Mouse (Mus musculus) lung, adult 18-20 months (tissue): ENCODE data around the gene Cdc42se2.
A peak's percentile ranks its signal among the peaks of the same experiment; 100 is the strongest.

Experiments used
- DNase-seq, 2 experiments: peaks; one replicate each; pipeline ENCODE4 v3.0.0; 2022; ENCODE audit warnings: mixed read lengths in 2 of 2

Gene Cdc42se2

GRCm38 (mm10) chr11:54787488-54788474, at the start of gene Cdc42se2:
Gene Cdc42se2 (minus strand): TSS chr11:54787675.
- peak; percentile 94 for DNase-seq

DNA sequence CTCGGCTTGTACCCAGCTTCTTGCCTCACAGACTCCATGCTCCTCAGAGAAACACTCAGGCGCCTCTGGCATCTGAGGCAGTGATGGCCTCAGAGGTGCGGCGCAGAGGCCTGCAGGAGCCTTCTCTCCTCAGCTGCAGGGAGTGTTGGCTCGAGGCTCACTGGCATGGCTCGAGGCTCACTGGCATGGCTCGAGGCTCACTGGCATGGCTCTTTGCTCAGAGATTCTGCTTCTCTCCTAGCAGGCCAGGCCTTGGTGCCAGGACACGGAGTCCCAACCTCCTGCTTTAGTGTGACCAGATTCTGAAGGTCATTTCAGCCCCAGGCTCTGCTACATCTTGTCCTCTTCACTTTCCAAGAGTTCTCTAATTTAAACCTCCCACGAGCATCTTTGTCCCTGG, 48.6 kb upstream of the Cdc42se2 start:
- no peak for DNase-seq

DNA sequence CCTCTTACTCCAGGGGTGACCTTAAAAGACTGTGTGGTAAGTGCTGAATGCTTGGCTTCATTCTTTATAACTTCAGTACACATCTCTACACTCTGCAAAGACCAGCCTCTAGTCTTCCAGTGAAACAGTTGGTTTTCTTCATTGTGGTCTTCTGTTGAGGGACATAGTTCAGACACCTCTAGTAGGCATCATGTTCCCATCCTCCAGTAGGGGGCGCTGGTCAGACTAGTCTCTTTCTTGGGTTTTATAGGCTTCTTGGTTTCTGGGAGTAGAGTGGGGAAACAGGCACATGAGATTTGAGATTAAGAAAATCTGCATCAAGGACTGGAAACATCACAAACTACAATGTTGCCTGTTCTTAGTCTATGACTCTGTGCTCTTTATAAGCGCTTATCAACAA, 47.1 kb upstream of the Cdc42se2 start:
- DNase-seq = no peak

DNA sequence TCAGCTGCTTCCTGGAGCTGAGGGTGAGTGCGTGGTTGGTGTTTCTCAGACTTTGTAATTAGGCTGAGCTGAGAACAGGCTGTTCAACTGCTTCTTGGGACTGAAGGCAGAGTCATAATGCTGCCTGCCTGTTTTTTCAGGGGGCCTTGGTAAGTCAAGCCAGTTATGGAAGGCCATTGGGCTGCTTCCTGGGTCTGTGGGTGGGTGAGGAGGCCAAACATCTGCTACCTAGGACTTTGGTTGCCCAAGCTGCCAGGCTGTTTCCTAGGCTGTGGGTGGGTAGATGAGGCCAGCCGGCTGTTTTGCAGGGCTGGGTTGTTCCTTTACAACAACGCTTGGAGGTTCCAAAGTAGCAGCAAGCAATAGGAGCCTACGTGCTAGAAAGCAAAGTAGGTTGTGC, 46.4 kb upstream of the Cdc42se2 start:
- DNase-seq = no peak

DNA sequence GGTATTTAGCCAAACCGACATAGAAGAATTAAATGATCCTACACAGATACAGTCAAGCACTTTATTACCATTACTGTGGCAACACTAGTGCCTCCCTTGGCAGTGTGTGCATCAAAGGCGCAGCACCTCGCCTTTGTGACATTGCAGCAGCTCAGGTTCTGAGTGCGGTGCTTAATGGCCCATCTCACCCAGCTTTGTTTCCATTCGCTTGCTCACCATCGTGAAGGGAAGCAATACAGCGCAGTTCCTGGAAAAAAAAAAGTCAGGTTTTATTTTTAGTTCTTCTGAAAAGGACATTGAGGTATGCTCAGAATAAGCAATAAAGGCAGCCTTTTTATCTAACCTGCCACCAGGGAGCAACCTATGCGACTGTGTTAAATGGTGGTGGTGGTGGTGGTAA, 39.3 kb upstream of the Cdc42se2 start:
- no peak for DNase-seq

DNA sequence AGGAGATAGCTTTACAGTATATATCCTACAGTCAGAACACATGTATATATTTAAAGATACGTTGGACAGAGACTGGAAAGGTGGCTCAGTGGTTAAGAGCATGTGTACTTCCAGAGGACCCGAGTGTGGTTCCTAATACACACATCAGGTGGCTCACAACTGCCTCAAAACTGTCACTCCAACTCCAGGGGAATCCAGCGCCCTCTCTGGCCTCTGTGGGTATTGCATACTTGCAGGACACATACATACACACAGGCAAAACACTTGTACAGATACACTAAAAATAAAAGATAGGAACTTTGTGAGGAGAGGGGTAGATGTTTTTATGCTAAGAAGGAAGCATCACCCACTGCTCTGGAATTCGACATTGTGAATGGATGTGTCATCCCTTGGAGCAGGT, 38.3 kb upstream of the Cdc42se2 start:
- no peak for DNase-seq

- no peak for DNase-seq
These were observed 36.0 kb upstream of the Cdc42se2 start for GRCm38 (mm10) chr11:54823467-54823866.

DNA sequence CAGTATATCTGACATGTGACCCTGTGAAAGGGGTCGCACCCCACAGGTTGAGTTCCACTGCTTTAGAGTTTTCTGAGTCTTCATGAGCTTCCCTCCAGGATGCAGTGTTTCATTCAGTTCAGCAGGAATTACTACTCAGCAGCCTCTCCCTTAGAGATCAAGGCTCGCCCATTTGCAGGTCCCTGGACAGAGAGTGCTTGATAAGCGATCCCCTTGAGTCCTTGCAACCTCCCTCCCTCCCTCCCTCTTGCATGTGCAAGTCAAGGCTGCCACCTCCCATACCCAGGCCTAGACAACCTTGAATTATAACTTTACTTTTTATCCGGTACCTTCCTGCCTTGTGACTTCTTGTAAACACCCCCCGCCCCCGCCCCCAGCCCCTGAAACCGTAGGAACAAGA, 32.0 kb upstream of the Cdc42se2 start:
- DNase-seq = no peak

- DNase-seq = no peak
These were observed 30.0 kb upstream of the Cdc42se2 start for GRCm38 (mm10) chr11:54817449-54817848.

DNA sequence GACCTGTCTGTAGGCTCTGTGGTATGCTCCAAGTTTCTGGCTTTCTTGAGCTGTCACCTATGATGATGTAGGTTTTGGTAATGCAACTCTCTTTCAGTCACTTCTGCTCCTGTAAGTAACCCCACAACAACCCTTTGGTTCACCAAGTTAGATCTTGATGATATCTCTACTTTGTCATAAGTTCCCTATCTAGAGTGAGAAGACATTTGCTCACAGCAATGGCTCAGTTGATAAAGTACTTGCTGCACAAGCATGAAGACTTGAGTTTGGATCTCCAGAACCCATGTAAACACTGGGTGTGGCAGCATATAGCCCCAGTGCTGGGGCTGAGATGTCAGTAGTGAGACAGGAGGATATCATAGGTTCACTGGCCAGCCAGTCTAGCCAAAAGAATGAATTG, 28.2 kb upstream of the Cdc42se2 start:
- no peak for DNase-seq

GRCm38 (mm10) chr11:54812812-54813516, 25.5 kb upstream of the Cdc42se2 start:
- DNase-seq = peak in 1 of 2 experiments; percentile 16

DNA sequence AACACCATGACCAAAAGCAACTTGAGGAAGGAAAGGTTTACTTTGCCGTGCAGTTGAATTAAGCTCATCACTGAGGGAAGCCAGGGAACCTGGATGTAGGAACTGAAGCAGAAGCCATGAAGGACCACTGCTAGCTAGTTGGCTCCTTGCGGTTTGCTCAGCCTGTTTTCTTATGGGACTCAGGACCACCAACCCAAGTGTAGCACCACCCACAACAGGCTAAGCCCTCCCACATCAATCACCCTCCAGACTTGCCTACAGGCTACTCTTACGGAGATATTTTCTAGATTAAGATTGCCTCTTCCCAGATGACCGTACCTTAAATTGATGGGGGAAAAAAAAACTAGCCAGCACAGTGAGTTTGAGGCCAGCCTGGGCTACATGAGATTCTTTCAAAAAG, 24.8 kb upstream of the Cdc42se2 start:
- DNase-seq = no peak

DNA sequence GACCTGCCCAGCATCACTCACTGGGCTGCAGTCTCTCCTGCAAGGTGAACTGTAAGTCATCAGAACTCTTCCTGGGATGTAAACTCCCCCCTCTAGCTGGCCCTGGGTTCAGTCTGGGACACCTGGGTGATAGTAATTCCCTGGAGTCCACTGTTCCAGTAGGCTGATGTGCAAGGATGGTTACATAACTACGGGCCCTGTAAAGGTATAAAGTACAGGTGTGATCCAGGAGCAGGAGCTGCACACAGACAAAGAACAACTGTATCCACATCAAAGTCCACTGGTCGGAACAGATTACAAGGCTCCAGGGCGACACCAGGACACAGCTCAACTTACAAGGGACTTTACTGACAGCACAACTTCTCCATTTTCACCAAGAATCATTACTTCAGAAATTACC, 23.6 kb upstream of the Cdc42se2 start:
- DNase-seq = no peak

GRCm38 (mm10) chr11:54809582-54809981, 22.1 kb upstream of the Cdc42se2 start:
- no peak for DNase-seq

GRCm38 (mm10) chr11:54808177-54808576, 20.7 kb upstream of the Cdc42se2 start:
- no peak for DNase-seq

GRCm38 (mm10) chr11:54807669-54808068, 20.2 kb upstream of the Cdc42se2 start:
- peak; percentile 29 to 41 for DNase-seq

- DNase-seq = no peak
These were observed 19.4 kb upstream of the Cdc42se2 start for GRCm38 (mm10) chr11:54806891-54807290.

DNA sequence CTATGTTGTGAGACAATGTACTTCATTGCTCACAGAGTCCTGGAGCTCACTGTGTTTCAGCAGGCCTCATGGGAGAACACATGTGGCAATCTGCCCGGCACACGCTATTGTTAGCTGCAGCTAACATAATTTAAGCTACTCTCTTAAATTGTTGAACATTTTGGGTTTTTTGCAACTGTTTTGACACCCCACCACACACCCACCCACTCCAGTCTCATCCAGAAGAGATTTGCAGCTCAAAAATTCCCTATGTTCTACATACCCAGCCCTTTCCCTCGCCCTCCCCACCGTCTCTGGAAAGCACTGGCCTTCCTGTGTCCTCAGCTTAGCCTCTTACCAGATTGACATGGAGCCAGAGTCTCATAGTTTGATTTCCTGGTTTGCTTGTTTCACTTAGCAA, 17.7 kb upstream of the Cdc42se2 start:
- peak; percentile 36 to 38 for DNase-seq

GRCm38 (mm10) chr11:54802621-54803020, 15.1 kb upstream of the Cdc42se2 start:
- DNase-seq = no peak

DNA sequence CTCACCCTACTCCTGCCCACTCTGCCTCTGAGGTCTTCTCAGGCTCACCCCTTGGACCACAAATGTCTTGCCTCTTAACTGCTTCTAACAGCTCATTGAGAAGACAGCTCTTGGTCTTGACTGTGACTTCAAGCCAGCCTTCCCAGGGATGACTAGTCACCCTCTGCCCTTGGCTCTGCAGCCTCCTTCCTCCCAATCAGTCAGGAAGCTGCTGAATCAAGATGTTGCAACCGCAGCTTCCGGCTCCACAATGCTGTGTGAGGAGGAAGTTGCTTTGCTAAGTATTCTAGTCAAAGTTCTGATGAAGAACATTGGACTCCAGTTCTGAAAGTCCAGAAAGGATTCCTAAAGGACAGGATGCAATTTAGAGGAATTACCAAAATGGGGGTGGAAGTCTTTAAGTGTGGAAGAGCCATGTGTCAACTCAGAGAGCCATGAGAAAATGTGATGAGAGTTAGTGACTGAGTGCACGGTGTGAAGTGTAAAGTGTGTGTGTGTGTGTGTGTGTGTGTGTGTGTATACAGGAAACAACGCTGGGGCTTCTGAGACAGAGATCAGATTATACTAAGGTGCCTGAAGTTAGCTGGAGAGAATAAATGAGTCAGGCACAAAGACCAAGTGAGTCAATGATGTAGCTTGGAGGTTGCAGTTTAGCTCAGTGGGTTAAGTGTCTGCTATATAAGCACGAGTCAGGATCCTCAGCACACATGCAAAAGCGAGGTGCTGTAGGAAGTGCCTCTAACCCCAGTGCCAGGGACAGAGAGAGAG, 14.5 kb upstream of the Cdc42se2 start:
- DNase-seq = peak; percentile 62 to 71

- no peak for DNase-seq
These were observed 9.1 kb upstream of the Cdc42se2 start for GRCm38 (mm10) chr11:54796551-54796950.

DNA sequence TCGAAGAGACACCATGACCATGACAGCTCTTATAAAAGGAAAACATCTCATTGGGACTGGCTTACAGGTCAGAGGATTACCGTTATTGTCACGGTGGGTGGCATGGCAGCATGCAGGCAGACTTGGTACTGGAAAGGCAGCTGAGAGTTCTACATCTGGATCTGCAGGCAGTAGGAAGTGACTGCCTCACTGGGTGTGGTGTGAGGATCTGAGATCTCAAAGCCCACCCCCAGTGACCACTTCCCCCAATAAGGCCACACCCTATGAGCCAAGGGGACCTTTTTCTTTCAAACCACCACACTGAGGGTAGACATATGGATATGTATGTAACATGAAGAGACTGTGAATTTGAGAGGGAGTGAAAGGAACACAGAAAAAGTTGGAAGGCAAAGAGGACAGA, 7.2 kb upstream of the Cdc42se2 start:
- DNase-seq = no peak

GRCm38 (mm10) chr11:54793173-54793572, 5.7 kb upstream of the Cdc42se2 start:
- no peak for DNase-seq
